23 mouse cellular contexts compared by ENCODE assay signal in the genomic region with DNA sequence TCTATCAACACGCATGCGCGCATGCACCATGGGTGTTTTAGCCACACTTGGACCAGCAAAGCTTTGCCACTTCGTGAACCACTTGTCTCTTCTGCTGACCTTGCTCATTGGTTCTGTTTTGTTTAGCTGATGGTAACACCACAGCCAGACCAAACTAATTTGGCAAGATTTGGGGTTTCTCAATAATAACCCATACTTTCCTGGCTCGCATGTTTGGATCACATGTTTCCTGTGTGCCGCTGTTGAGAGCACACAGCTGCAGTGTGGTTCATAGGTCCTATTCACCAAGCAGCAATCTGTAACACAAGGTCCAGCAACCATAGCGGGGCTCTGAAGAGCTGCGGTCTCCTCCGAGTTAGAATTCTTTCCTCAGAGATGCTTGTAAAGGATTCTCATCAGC.
"Had no signal": no experiment of that assay in that cellular context is flagged by ENCODE, and none has a peak within 500 bp of the region (broad histone marks: within the 10 kb centered on the region; RNA-seq: fewer than 3 reads in every experiment).

No protein-coding gene starts in this region.

- ATAC-seq: forebrain, postnatal 0 days; hindbrain, postnatal 0 days; intestine, embryonic 16.5 days had no signal

- H3K27ac ChIP-seq: heart, adult 2 months; hindbrain, embryonic 13.5 days; hindbrain, embryonic 15.5 days; hindbrain, postnatal 0 days; kidney, embryonic 15.5 days; kidney, postnatal 0 days; limb, embryonic 13.5 days; limb, embryonic 15.5 days had no signal

- H3K4me3 ChIP-seq: heart, adult 2 months; hindbrain, embryonic 13.5 days; hindbrain, embryonic 15.5 days; kidney, embryonic 15.5 days; limb, embryonic 13.5 days; limb, embryonic 15.5 days had no signal

- H3K27me3 ChIP-seq: hindbrain, embryonic 13.5 days; hindbrain, embryonic 15.5 days; kidney, embryonic 15.5 days; limb, embryonic 13.5 days; limb, embryonic 15.5 days had no signal

- H3K36me3 ChIP-seq: hindbrain, embryonic 13.5 days; hindbrain, embryonic 15.5 days; kidney, embryonic 15.5 days; limb, embryonic 13.5 days; limb, embryonic 15.5 days had no signal

- H3K9me3 ChIP-seq: hindbrain, embryonic 13.5 days; hindbrain, embryonic 15.5 days; kidney, embryonic 15.5 days; limb, embryonic 13.5 days; limb, embryonic 15.5 days had no signal

- H3K9ac ChIP-seq: forebrain, postnatal 0 days; hindbrain, embryonic 13.5 days; hindbrain, embryonic 15.5 days; kidney, embryonic 15.5 days; limb, embryonic 13.5 days; limb, embryonic 15.5 days had no signal

- DNase-seq: forebrain, postnatal 0 days; gastrocnemius, postnatal 14 days; gastrocnemius, postnatal 36 days; heart, adult 2 months; heart, postnatal 14 days; heart, postnatal 36 days; kidney, adult 11 months; kidney, adult 2 months; kidney, adult 9 months; kidney, postnatal 14 days; kidney, postnatal 36 days; layer of hippocampus, adult 9-11 months; layer of hippocampus, postnatal 36 days; left cerebral cortex, postnatal 4 days had no signal

- H3K4me2 ChIP-seq: heart, embryonic 11.5 days; hindbrain, embryonic 13.5 days; hindbrain, embryonic 15.5 days; kidney, embryonic 15.5 days; limb, embryonic 13.5 days; limb, embryonic 15.5 days had no signal
